Mouse (Mus musculus) heart, postnatal 0 days (tissue): ENCODE results near the gene Bcl11b. TPM values are rescaled to one million over a fixed set of nuclear protein-coding genes. Genes with fewer than 3 reads are reported as not detected.

ENCODE experiments used
- ATAC-seq: fragments of 200-750 bp; cut with Nextera tagmentation; 2 replicates; pipeline ENCODE4 v1.8.0; 2017; ENCODE audit warnings: low read depth, moderate number of reproducible peaks, moderate library complexity; ENCODE audit not compliant: insufficient read depth
- DNase-seq: peaks from one replicate; pipeline ENCODE4 v3.0.0-alpha.2; 2016; ENCODE audit warnings: low spot score
- H3K27ac ChIP-seq: fragments of 300-500 bp; sonication (generic); 2 replicates; pipeline ENCODE4 v1.5.1; 2014; ENCODE audit warnings: low read depth, mild to moderate bottlenecking
- H3K27me3 ChIP-seq: fragments of 300-500 bp; sonication (generic); 2 replicates; pipeline ENCODE4 v1.6.1; 2014; ENCODE audit warnings: low read length, mixed read lengths; ENCODE audit not compliant: control insufficient read depth, insufficient read depth
- H3K36me3 ChIP-seq: fragments of 300-500 bp; sonication (generic); replicated peaks from 2 replicates; pipeline ENCODE4 v1.6.1; 2014; ENCODE audit warnings: low read length, mixed read lengths; ENCODE audit not compliant: control insufficient read depth, insufficient read depth
- H3K4me1 ChIP-seq: fragments of 300-500 bp; sonication (generic); 2 replicates; pipeline ENCODE4 v1.6.1; 2014; ENCODE audit warnings: antibody characterized with exemption; ENCODE audit not compliant: control insufficient read depth, insufficient read depth
- H3K4me2 ChIP-seq: fragments of 300-500 bp; sonication (generic); 2 replicates; pipeline ENCODE4 v1.6.1; 2014; ENCODE audit warnings: low read depth, mild to moderate bottlenecking, low read length, moderate library complexity
- H3K4me3 ChIP-seq: fragments of 300-500 bp; sonication (generic); 2 replicates; pipeline ENCODE4 v1.5.1; 2014; ENCODE audit warnings: low read depth, low read length
- H3K9ac ChIP-seq: fragments of 300-500 bp; sonication (generic); replicated peaks from 2 replicates; pipeline ENCODE4 v1.6.1; 2014; ENCODE audit warnings: low read depth, low read length, mixed read lengths
- H3K9me3 ChIP-seq: fragments of 300-500 bp; sonication (generic); replicated peaks from 2 replicates; pipeline ENCODE4 v1.6.1; 2016; ENCODE audit warnings: low read length; ENCODE audit not compliant: control insufficient read depth
- CTCF ChIP-seq: IDR thresholded peaks from 2 replicates; pipeline ENCODE4 v1.5.1; 2016; ENCODE audit warnings: antibody characterized with exemption, control low read depth, low read depth
- EP300 ChIP-seq: IDR thresholded peaks from 2 replicates; pipeline ENCODE4 v1.6.1; 2016; ENCODE audit warnings: antibody characterized with exemption, low read depth
- WGBS: fragments of 180-500 bp; shearing (Covaris S2); extraction: QIAGEN DNeasy Blood & Tissue Kit; methylation state at CpG from one replicate; pipeline ENCODE4 v1.1.7; 2014; 5-methylcytosine and 5-hydroxymethylcytosine counted together
- polyA plus RNA-seq: library from polyadenylated mRNA; unstranded; fragments of >200 nt; fragmentation: Nextera tagmentation; extraction: Ambion mirVana; gene quantifications from 2 replicates; pipeline ENCODE4 v1.2.1, GENCODE M21; 2015
- total RNA-seq: library from RNA; depleted of rRNA; stranded (reverse); fragments of >200 nt; gene quantifications from 2 replicates; pipeline ENCODE4 v1.2.3, GENCODE M21; 2014; ENCODE audit warnings: low replicate concordance; rRNA removed

Bcl11b gene
- total and polyA plus RNA-seq, 2 experiments from 2014 or later = 2.2 to 2.7 TPM

DNA sequence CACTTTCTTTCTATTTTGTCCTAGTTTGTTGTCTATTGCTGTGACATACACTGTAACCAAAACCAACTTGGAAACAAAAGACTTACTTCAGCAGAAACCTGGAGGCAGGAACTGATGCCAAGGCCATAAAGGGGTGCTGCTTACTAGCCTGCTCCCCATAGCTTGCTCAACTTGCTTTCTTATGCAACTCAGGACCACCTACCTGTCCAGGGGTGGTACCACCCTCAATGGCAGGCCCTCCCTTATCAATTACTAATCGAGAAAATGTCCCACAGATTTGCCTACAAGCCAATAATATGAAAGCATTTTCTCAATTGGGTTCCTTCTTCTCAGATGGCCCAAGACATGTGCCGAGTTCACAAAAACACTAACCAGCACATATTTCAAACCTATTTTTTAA, 135.1 kb downstream of the Bcl11b start:
- Histone ChIP-seq H3K4me2 (no peak overlapping the region), H3K9me3 (no peaks in the 10 kb centered on the region), H3K4me1 (no peaks in the 10 kb centered on the region), H3K9ac (no peak overlapping the region), H3K36me3 (no peaks in the 10 kb centered on the region), H3K27me3 (no peaks in the 10 kb centered on the region), H3K27ac (no peak overlapping the region), H3K4me3 (no peak overlapping the region)
- no peak for TF ChIP-seq EP300
- no peak for TF ChIP-seq CTCF
- 85% methylated on average over 2 of the region's 2 CpGs for WGBS
- ATAC-seq (no peak), DNase-seq (no peak)

Other genes with a start within 250 kb of the Bcl11b start
- 54.8 and 61.3 TPM in 2 replicates for gene Setd3, start 175.7 kb upstream of the Bcl11b start, total RNA-seq
- gene Setd3, start 175.7 kb upstream of the Bcl11b start, polyA plus RNA-seq = 54.5 and 56.2 TPM in 2 replicates
- gene Ccnk, start 176.0 kb upstream of the Bcl11b start, total RNA-seq = 4.3 and 8.2 TPM in 2 replicates
- 1.5 and 1.7 TPM in 2 replicates for gene Ccnk, start 176.0 kb upstream of the Bcl11b start, polyA plus RNA-seq